Mouse (Mus musculus) T-helper 17 cell (primary cell): ENCODE results near the gene Hoxd4.

Source experiments
- in situ Hi-C, 2 experiments: fragments of 300-600 bp; cut with MboI, MseI; formaldehyde crosslinking; loops; 1 replicate in 1 of 2; 2 replicates in 1 of 2; pipeline ENCODE4 v1.15.1; 2025; ENCODE audit warnings: high pct_unique_total_duplicates in 2 of 2

The Hoxd4 gene

GRCm38 (mm10) chr2:74703317-74703716 is 8.4 kb upstream of the Hoxd4 start:
- in situ Hi-C loops: loop anchor here in 1 of 2 experiments (5.0 kb wide), 2 partner anchors 364 to 439 kb away; no protein-coding TSS in a partner anchor

- in situ Hi-C loops: loop anchor here in 1 of 2 experiments (5.0 kb wide), 2 partner anchors 363 to 438 kb away; no protein-coding TSS in a partner anchor
Measured at GRCm38 (mm10) chr2:74703720-74704392, 7.9 kb upstream of the Hoxd4 start.

DNA sequence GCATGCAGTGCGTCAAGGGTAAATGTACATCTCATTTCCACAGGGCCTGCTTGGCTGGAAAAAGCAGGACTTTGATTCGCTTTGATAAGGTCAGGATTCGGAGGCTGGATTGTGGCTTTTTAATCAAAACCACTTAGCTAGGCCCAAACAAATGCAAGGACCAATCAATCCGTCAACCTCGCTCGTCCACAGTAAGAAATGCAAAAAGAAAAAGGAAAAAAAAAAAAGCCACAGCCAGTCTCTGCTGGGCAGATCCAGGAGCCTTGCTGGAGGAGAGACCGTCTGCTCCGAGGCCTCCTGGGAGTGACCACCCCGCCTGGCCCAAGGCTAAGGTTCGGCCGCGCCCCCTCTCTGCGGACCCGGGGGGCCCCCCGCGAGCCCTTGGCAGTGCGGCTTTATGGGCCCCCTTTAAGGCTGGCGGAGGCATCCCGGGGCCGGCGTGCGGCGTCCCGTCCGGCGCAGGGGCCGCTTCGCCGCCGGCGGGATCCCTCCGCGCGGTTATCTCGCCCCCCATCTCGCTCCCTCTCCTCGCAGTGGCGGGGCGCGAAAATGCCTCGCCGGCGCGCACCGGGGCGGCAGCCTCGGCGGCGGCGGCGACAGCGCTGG is 7.2 kb upstream of the Hoxd4 start, which contains the start of gene Hoxd8:
Hoxd8 (plus strand) TSS at position 223 of the 606 bp plus-strand sequence.
- in situ Hi-C loops: loop anchor here in 1 of 2 experiments (5.0 kb wide), 2 partner anchors 363 to 438 kb away; no protein-coding TSS in a partner anchor

GRCm38 (mm10) chr2:74704999-74705466 is 6.7 kb upstream of the Hoxd4 start:
- in situ Hi-C loops: loop anchor here in 1 of 2 experiments (5.0 kb wide), 2 partner anchors 362 to 437 kb away; no protein-coding TSS in a partner anchor

DNA sequence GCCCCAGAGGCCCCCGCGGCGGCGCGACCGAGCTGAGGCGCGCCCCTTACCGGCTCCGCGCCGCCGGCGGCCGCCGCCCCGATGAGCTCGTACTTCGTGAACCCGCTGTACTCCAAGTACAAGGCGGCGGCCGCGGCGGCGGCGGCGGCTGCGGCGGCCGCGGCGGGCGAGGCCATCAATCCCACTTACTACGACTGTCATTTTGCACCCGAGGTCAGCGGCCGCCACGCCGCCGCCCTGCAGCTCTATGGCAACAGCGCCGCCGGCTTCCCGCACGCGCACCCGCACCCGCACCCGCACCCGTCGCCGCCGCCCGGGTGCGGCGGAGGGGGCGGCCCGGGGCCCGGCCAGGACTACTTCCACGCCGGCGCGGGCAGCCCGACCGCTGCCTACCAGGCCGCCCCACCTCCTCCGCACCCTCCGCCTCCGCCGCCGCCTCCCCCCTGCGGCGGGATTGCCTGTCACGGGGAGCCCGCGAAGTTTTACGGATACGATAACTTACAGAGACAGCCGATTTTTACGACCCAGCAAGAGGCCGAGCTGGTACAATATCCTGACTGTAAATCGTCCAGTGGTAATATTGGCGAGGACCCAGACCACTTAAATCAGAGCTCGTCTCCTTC is 6.2 kb upstream of the Hoxd4 start:
- in situ Hi-C loops: no loop called here

GRCm38 (mm10) chr2:74706393-74706960 is 5.3 kb upstream of the Hoxd4 start:
- in situ Hi-C loops: no loop called here

DNA sequence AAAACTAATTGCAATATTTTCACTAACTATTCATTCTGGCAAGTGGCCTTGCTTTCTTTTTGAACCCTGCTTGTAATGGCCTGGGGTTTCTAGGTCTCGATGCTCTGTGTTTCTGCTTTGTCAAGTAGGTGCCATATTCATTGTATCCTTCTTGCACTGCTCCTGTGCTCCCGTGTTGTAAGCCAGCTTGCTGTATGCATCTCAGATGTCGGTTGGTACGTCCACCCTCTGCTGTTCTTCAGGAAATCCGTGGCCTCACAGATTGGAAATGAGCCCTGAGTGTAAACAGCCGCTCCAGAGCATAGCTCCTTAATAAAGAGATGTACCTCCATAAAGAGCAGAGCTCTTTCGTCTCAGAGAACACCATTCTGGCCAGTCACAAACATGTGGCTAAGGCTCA is 4.1 kb upstream of the Hoxd4 start:
- in situ Hi-C loops: no loop called here

GRCm38 (mm10) chr2:74708676-74709075 is 3.1 kb upstream of the Hoxd4 start:
- in situ Hi-C loops: no loop called here

DNA sequence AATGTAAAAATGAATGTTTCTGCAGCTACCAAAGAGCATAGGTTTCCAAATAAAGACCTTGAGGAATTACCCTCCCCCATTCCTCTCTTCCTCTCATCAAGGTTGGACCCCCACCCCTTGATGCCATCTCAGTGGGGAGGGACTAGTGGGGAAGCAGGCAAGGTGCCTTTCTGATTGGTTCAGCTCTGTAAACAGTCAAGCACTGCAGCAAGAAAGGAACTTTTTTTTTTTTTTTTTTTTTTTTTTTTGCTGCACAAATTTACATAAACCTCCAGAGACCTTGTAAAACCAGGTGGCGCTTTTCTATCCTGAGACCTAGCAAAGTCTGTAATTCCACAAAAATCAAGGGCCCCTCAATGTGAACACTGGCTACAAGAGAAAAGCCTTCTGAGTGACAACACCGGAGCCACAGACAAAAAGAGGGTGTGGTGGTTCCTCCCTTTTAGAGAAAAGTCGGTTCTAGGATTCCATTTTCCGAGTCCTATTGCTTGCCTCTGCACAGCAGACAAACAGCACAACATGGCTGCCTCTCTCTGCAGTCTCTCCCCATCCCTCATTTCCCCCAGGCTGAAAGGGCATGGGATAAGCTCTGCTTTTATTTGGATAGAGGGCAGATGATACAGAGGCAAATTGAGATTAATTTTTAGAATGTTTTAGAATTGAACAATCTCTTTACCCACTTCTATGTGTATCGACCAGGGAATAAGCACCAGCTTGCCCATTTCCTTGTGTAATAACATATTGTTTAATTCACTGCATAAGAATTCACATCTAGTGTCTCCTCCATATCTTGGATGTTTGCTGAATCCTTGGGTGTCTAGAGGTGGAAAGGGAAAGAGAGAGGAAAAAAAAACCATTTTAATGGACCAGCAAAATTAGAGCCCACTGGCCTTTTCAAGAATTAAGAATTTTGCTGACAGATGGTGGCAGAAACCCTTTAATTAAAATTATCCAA is 2.0 kb upstream of the Hoxd4 start:
- in situ Hi-C loops: loop anchor here in 1 of 2 experiments (10.0 kb wide), 1 partner anchor 875 kb away; no protein-coding TSS in a partner anchor

GRCm38 (mm10) chr2:74710929-74711543 is 693 bp upstream of the Hoxd4 start:
- in situ Hi-C loops: loop anchor here in 1 of 2 experiments (10.0 kb wide), 1 partner anchor 874 kb away; no protein-coding TSS in a partner anchor

GRCm38 (mm10) chr2:74713239-74714150 is 1.8 kb downstream of the Hoxd4 start:
- in situ Hi-C loops: loop anchor here in 1 of 2 experiments (10.0 kb wide), 1 partner anchor 871 kb away; no protein-coding TSS in a partner anchor

GRCm38 (mm10) chr2:74714156-74714789 is 2.5 kb downstream of the Hoxd4 start:
- in situ Hi-C loops: loop anchor here in 1 of 2 experiments (10.0 kb wide), 1 partner anchor 871 kb away; no protein-coding TSS in a partner anchor

DNA sequence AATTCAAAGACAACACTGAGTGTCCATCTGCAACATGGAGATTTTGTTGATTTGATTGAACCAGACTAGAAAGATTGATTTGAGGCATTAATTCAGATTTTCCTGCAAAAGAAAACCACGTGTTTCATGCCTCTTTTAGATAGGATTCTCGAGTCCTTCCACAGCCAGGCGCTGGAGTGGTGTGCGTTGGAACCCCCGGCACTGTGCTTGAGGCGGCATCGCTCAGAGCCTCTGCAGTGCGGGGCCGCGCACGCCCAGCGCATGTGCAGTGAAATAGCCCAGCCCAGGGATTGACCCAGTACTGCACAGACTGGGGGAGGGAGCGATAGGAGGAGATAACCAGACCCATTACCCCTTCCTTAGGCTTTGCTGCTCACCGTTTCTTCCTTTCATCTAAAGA is 3.2 kb downstream of the Hoxd4 start:
- in situ Hi-C loops: loop anchor here (5.0 to 10.0 kb wide), 4 partner anchors 247 to 870 kb away; no protein-coding TSS in a partner anchor

GRCm38 (mm10) chr2:74715504-74716241 is 3.9 kb downstream of the Hoxd4 start:
- in situ Hi-C loops: loop anchor here (5.0 to 10.0 kb wide), 4 partner anchors 247 to 869 kb away; no protein-coding TSS in a partner anchor

- in situ Hi-C loops: no loop called here
Measured at GRCm38 (mm10) chr2:74720384-74720783, 8.7 kb downstream of the Hoxd4 start.

DNA sequence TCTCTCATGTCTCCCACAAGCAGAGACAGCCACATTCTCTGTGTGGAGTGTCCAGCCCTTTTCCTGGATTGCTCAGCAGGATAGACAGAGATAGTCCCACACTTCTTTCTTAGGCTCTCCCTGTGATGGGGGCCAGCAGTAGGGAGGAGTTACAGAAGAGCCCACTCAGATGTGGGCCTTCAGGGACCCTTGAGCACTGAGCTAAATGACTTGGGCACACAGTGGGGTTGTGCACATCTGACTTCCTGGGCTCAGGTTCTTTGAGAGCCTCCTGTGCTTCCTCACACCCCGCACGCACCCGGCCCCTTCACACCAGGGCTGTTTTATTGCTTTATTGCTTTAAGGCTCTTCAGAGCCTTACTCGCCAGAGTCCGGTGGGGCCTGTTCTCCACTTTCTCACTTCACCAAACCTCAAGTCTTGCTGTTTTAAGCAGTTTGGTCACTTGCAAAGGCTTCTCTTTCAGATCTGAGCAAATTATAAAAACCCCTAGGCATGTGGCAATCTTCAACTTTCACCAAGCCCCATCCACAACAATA is 9.3 kb downstream of the Hoxd4 start:
- in situ Hi-C loops: no loop called here

DNA sequence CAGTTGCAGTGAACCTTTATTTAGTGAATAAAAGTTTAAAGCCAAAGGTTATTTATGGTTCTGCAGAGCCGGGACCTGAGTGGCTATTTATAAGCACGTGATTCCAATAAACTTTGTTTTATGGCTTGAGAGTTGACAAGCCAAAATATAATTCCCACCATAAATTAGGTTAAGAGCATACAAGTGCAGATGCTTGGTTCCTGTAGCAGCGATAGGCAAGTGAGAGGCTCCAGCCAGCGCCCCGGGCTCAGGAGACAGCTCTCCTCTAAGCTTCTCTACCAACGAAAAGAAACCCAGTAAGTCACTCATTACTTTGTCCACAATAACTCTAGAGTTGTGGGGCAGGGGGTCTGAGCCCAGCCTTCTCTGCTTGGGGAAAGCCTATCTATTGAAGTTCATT is 10.2 kb downstream of the Hoxd4 start:
- in situ Hi-C loops: no loop called here
